Mouse (Mus musculus): ENCODE results near the gene Hsd11b2. TPM values are rescaled to one million over a fixed set of nuclear protein-coding genes. Genes with fewer than 3 reads are reported as not detected.

The Hsd11b2 gene
- not detected in 2 replicates for polyA plus RNA-seq (2021; fragmentation: Nextera tagmentation)
- long read RNA-seq, experiment 1: 0 reads
- long read RNA-seq, experiment 2: 0 reads

GRCm38 (mm10) chr8:105518436-105519313, at the start of gene Hsd11b2:
Hsd11b2 (plus strand) TSS chr8:105518755.

GRCm38 (mm10) chr8:105471314-105472015, 47.1 kb upstream of the Hsd11b2 start, which contains the start of gene Tppp3:
Tppp3 (minus strand) TSS chr8:105471526.

GRCm38 (mm10) chr8:105496439-105497180, 21.9 kb upstream of the Hsd11b2 start, which contains the start of gene Zdhhc1:
Zdhhc1 (minus strand) TSS chr8:105496902.

GRCm38 (mm10) chr8:105565952-105566702, 47.6 kb downstream of the Hsd11b2 start, which contains the start of gene Atp6v0d1:
Atp6v0d1 (minus strand) TSS chr8:105566047.

Other genes starting within 250 kb of the Hsd11b2 start
- 3.0 and 10.1 TPM in 2 replicates for gene Hsf4, start 249.0 kb upstream of the Hsd11b2 start, polyA plus RNA-seq (2021; fragmentation: Nextera tagmentation)
- gene Nol3, start 242.6 kb upstream of the Hsd11b2 start, polyA plus RNA-seq (2021; fragmentation: Nextera tagmentation): 24.6 and 25.1 TPM in 2 replicates
- 11.4 and 13.1 TPM in 2 replicates for gene 4931428F04Rik, start 228.9 kb upstream of the Hsd11b2 start, polyA plus RNA-seq (2021; fragmentation: Nextera tagmentation)
- 3.5 and 4.2 TPM in 2 replicates for gene Exoc3l, start 222.7 kb upstream of the Hsd11b2 start, polyA plus RNA-seq (2021; fragmentation: Nextera tagmentation)
- 6.2 and 34.8 TPM in 2 replicates for gene E2f4, start 221.1 kb upstream of the Hsd11b2 start, polyA plus RNA-seq (2021; fragmentation: Nextera tagmentation)
- 0.30 and 0.51 TPM in 2 replicates for gene Elmo3, start 213.2 kb upstream of the Hsd11b2 start, polyA plus RNA-seq (2021; fragmentation: Nextera tagmentation)
- 0.59 and 0.69 TPM in 2 replicates for gene Lrrc29, start 192.5 kb upstream of the Hsd11b2 start, polyA plus RNA-seq (2021; fragmentation: Nextera tagmentation)
- gene Tmem208, start 192.4 kb upstream of the Hsd11b2 start, polyA plus RNA-seq (2021; fragmentation: Nextera tagmentation): 107 and 111 TPM in 2 replicates
- gene Fhod1, start 170.8 kb upstream of the Hsd11b2 start, polyA plus RNA-seq (2021; fragmentation: Nextera tagmentation): 0.18 and 0.25 TPM in 2 replicates
- 2.7 and 6.3 TPM in 2 replicates for gene Slc9a5, start 169.9 kb upstream of the Hsd11b2 start, polyA plus RNA-seq (2021; fragmentation: Nextera tagmentation)
- gene Plekhg4, start 145.5 kb upstream of the Hsd11b2 start, polyA plus RNA-seq (2021; fragmentation: Nextera tagmentation): not detected in 2 replicates
- gene Kctd19, start 105.3 kb upstream of the Hsd11b2 start, polyA plus RNA-seq (2021; fragmentation: Nextera tagmentation): not detected in 2 replicates
- 0.18 TPM in 1 of 2 replicates, not detected in the other for gene Lrrc36, start 105.2 kb upstream of the Hsd11b2 start, polyA plus RNA-seq (2021; fragmentation: Nextera tagmentation)
- 48.4 and 62.7 TPM in 2 replicates for gene Tppp3, start 47.2 kb upstream of the Hsd11b2 start, polyA plus RNA-seq (2021; fragmentation: Nextera tagmentation)
- 21.7 and 24.6 TPM in 2 replicates for gene Zdhhc1, start 21.9 kb upstream of the Hsd11b2 start, polyA plus RNA-seq (2021; fragmentation: Nextera tagmentation)
- gene Atp6v0d1, start 47.3 kb downstream of the Hsd11b2 start, polyA plus RNA-seq (2021; fragmentation: Nextera tagmentation): 129 and 234 TPM in 2 replicates
- 28.9 and 32.8 TPM in 2 replicates for gene Ripor1, start 86.5 kb downstream of the Hsd11b2 start, polyA plus RNA-seq (2021; fragmentation: Nextera tagmentation)
- 23.1 TPM in 2 replicates for gene Ctcf, start 117.8 kb downstream of the Hsd11b2 start, polyA plus RNA-seq (2021; fragmentation: Nextera tagmentation)
- 0.31 and 0.59 TPM in 2 replicates for gene Agrp, start 118.6 kb downstream of the Hsd11b2 start, polyA plus RNA-seq (2021; fragmentation: Nextera tagmentation)
- 8.0 and 53.9 TPM in 2 replicates for gene Carmil2, start 167.5 kb downstream of the Hsd11b2 start, polyA plus RNA-seq (2021; fragmentation: Nextera tagmentation)
- 40.9 and 44.4 TPM in 2 replicates for gene Acd, start 182.3 kb downstream of the Hsd11b2 start, polyA plus RNA-seq (2021; fragmentation: Nextera tagmentation)
- gene Pard6a, start 182.4 kb downstream of the Hsd11b2 start, polyA plus RNA-seq (2021; fragmentation: Nextera tagmentation): 77.9 and 82.1 TPM in 2 replicates
- gene 4933405L10Rik, start 188.9 kb downstream of the Hsd11b2 start, polyA plus RNA-seq (2021; fragmentation: Nextera tagmentation): 0.25 and 0.41 TPM in 2 replicates
- 5.8 and 6.8 TPM in 2 replicates for gene Enkd1, start 189.5 kb downstream of the Hsd11b2 start, polyA plus RNA-seq (2021; fragmentation: Nextera tagmentation)
- gene Gfod2, start 239.9 kb downstream of the Hsd11b2 start, polyA plus RNA-seq (2021; fragmentation: Nextera tagmentation): 16.4 and 20.1 TPM in 2 replicates